8 mouse cellular contexts compared by ENCODE assay signal in the genomic region with DNA sequence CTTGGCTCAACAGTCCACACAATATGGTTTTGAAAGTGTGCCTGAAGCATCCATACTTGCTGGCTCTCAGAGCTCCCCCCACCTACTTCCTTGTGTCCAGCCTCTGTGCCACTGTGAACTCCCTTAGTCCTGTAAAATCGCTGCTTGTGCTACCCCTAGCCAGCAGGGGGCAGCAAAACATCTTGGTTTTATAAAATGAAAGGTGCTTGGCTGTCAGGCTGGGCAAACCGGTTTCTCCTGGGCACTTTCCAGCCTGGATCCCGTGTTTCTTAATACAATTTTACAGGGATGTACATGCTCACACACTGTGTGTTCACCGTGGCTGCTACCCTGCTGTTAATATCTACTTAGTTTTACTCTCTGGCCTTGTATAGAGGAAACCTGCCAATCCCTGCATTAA.
A peak's percentile ranks its signal among the peaks of the same experiment; 100 is the strongest.
DNase-seq lines count a peak whose midpoint lies in the region; ATAC-seq lines count a peak whose summit lies in the region.

No protein-coding gene starts in this region.

- ATAC-seq in cerebellum, adult (ENCODE audit: insufficient number of reproducible peaks, low FRiP score, low TSS enrichment): peak; percentile 72
- ATAC-seq in forebrain, embryonic 14.5 days: peak; percentile 73
- ATAC-seq in lung, embryonic 15.5 days (ENCODE audit: borderline replicate concordance, extremely low read depth, low FRiP score, low TSS enrichment): peak; percentile 47; the same call in 1 of the 2 replicates

- no peaks in the 10 kb centered on the region for H3K36me3 ChIP-seq in forebrain, embryonic 14.5 days (ENCODE audit: control insufficient read depth, insufficient read depth, low read length)
- no peaks in the 10 kb centered on the region for H3K36me3 ChIP-seq in lung, embryonic 15.5 days

- no peak overlapping the region for H3K4me3 ChIP-seq in forebrain, embryonic 14.5 days (ENCODE audit: low read depth, low read length)
- no peak overlapping the region for H3K4me3 ChIP-seq in lung, embryonic 15.5 days

- H3K9me3 ChIP-seq in forebrain, embryonic 14.5 days (replicated peaks; ENCODE audit: control insufficient read depth, low read length): no peaks in the 10 kb centered on the region
- no peaks in the 10 kb centered on the region for H3K9me3 ChIP-seq in lung, embryonic 15.5 days

- H3K9ac ChIP-seq in forebrain, embryonic 14.5 days (ENCODE audit: low read length): no peak overlapping the region
- H3K9ac ChIP-seq in lung, embryonic 15.5 days: no peak overlapping the region

- H3K27me3 ChIP-seq in forebrain, embryonic 14.5 days (replicated peaks; ENCODE audit: control insufficient read depth, insufficient read depth, low read length): no peaks in the 10 kb centered on the region
- H3K27me3 ChIP-seq in lung, embryonic 15.5 days: peaks cover 19% of the 10 kb centered on the region

- H3K4me1 ChIP-seq in forebrain, embryonic 14.5 days (ENCODE audit: control insufficient read depth, insufficient read depth, low read length): peaks cover 3% of the 10 kb centered on the region; the same call in 1 of the 2 replicates
- H3K4me1 ChIP-seq in lung, embryonic 15.5 days: no peaks in the 10 kb centered on the region

- intact Hi-C loops in heart, postnatal 36 days (cut with DNase I): loop anchor here (2.0 kb wide), 2 partner anchors 1329 to 1339 kb away; no protein-coding TSS in a partner anchor

- WGBS in forebrain, embryonic 14.5 days: 1% methylated on average over 4 of the region's 4 CpGs
- WGBS in lung, embryonic 15.5 days: under 1% methylated on average over 4 of the region's 4 CpGs

- no peak overlapping the region for H3K27ac ChIP-seq in forebrain, embryonic 14.5 days (ENCODE audit: low read depth, low read length)
- H3K27ac ChIP-seq in lung, embryonic 15.5 days: no peak overlapping the region

- no peak overlapping the region for H3K4me2 ChIP-seq in forebrain, embryonic 14.5 days (ENCODE audit: low read length)
- no peak overlapping the region for H3K4me2 ChIP-seq in lung, embryonic 15.5 days

- DNase-seq in ES-CJ7 (ENCODE audit: low read depth, low spot score): peak; percentile 81
- peak; percentile 95 for DNase-seq in forebrain, embryonic 14.5 days (ENCODE audit: low spot score)
- DNase-seq in heart, postnatal 36 days: peak; percentile 67 to 74
- peak; percentile 82 for DNase-seq in layer of hippocampus, adult 11-12 months (ENCODE audit: low spot score)
- DNase-seq in ovary, postnatal 36 days (ENCODE audit: low spot score): peak; percentile 74
- peak; percentile 36 to 45 for DNase-seq in thymus, postnatal 36 days

Comparison
In these comparisons a context has a peak if more than half of its experiments do, and no peak if none do; other contexts are left out.
1. DNase-seq: peak in every context shown above with its lines; median percentile 95 in forebrain, embryonic 14.5 days; 82 in layer of hippocampus, adult 11-12 months; 81 in ES-CJ7; 74 in ovary, postnatal 36 days; 70 in heart, postnatal 36 days; 40 in thymus, postnatal 36 days.